Mouse (Mus musculus) fat pad, adult 2 months (tissue): ENCODE measurements around the gene Prl3a1.
A peak's percentile ranks its signal among the peaks of the same experiment; 100 is the strongest.

ENCODE experiments used
- DNase-seq: peaks from one replicate; pipeline ENCODE4 v3.0.0-alpha.2; 2011; ENCODE audit warnings: low read depth, low spot score; ENCODE audit errors: extremely low read depth

Gene Prl3a1

DNA sequence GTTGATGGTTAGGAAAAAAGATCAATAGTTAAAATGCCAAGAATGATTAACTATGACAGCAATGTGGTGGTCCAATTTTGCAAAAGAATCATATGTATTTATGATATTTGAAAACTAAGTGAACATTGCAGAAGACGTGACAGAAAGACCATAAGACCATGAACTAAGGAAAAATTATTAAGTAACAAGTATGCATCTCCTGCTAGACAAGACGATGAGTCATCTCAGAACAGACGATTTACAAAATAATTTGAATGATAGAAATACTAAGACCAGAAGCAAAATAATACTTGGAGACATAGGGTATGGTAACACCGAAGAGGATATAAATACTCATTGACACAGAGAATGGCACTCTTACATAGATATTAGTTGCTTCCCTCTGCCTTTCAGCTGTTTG lies at the start of gene Prl3a1:
TSS of gene Prl3a1 (plus strand) at position 301 of the 400 bp plus-strand sequence.
- no peak for DNase-seq

DNA sequence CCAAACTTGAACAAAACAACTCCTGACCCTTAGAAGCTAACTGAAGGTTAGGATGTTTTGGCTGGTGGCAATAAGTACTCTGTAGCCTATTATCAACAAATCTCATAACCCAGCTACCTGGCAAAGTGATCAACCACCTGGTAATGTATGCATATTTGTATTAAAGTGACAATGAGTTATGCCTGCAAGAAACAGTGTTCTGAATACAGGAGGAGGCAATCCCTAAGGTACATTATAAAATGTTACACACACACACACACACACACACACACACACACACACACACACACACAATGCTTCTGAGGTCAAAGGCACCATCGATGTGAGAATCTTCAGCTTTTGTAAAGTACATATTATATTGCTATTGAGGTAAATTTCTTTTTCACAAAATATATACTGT lies 17.7 kb upstream of the Prl3a1 start, which contains the start of gene Prl3b1:
TSS of gene Prl3b1 (plus strand) at position 301 of the 400 bp plus-strand sequence.
- no peak for DNase-seq

DNA sequence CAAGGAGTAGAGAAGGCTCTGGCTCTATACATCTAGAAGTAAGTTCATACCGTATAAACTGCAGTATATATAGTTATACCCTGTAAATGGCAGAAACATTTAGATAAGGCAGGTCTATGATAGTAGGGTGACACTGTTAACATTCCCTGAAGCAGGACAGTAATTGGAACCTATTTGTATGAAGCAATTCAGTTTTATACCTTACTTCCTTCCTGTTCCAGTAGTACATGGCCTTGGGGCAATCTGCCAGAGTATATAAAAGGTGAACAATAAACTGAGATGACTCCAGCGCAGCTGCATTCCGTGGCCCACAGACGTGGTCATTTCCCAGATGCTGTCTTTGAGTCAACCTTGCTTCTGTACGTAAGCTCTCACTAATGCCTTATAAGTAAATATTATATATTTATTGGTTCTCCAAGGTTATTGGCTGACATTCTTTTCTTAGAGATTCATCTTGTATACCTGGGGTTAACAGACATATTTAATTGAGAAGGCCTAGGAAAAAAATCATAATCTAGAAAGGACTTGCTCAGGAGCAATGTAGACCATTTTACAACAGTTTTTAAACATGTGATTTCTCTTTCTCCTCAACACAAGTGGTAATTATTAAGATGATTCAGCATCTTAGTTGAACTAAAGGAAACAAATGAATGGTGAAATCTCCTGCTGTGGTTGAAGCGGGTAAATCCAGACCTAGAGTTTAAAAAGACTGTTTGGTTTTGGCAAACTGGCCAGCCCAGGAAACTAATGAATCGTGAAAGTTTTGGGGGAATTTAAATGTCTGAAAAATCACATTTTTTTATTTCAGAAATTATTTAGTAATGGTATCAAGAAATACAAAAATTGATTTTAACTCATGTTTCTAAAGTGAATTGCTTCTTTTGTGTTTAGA lies 53.3 kb downstream of the Prl3a1 start, which contains the start of gene Prl6a1:
TSS of gene Prl6a1 (plus strand) at position 294 of the 892 bp plus-strand sequence.
- peak; percentile 4 for DNase-seq
